Mouse (Mus musculus): ENCODE measurements at regions not wholly inside any gene's neighbourhood (a gene's known extent, or its start where the extent isn't known, plus 50 kb on each side); places are given as distances from the start of the nearest gene placed in this dataset.
"Not testable (repeated sequence)": the region's sequence is repeated elsewhere in the genome, so short reads cannot be mapped to it uniquely, and the experiment has no call there.

- DNase-seq, result not testable (repeated sequence)
Observed at GRCm38 (mm10) chr2:53632816-53633474, 441.4 kb downstream of the Arl6ip6 start.

- no peak for DNase-seq
Observed at GRCm38 (mm10) chr2:53668599-53669372, 416.6 kb downstream of the Rprm start.

GRCm38 (mm10) chr2:53680350-53681011, 404.9 kb downstream of the Rprm start:
- DNase-seq, result no peak

GRCm38 (mm10) chr2:53682599-53682998, 402.8 kb downstream of the Rprm start:
- no peak for DNase-seq

- no peak for DNase-seq
Observed at GRCm38 (mm10) chr2:53687281-53687680, 398.1 kb downstream of the Rprm start.

- no peak for DNase-seq
Observed at GRCm38 (mm10) chr2:53689223-53689880, 396.0 kb downstream of the Rprm start.

GRCm38 (mm10) chr2:53691580-53692118, 393.7 kb downstream of the Rprm start:
- DNase-seq, result no peak

GRCm38 (mm10) chr2:53711213-53711612, 374.1 kb downstream of the Rprm start:
- DNase-seq, result peak; percentile 5 to 38

- DNase-seq, result no peak
Observed at GRCm38 (mm10) chr2:53713106-53713640, 372.2 kb downstream of the Rprm start.

GRCm38 (mm10) chr2:53715017-53715416, 370.3 kb downstream of the Rprm start:
- no peak for DNase-seq

- DNase-seq, result no peak
Observed at GRCm38 (mm10) chr2:53723231-53723630, 362.1 kb downstream of the Rprm start.

GRCm38 (mm10) chr2:53728693-53729092, 356.7 kb downstream of the Rprm start:
- DNase-seq, result no peak

GRCm38 (mm10) chr2:53730451-53730850, 354.9 kb downstream of the Rprm start:
- no peak for DNase-seq

GRCm38 (mm10) chr2:53763486-53763885, 321.9 kb downstream of the Rprm start:
- no peak for DNase-seq

- not testable (repeated sequence) for DNase-seq
Observed at GRCm38 (mm10) chr2:53782035-53782434, 303.3 kb downstream of the Rprm start.

GRCm38 (mm10) chr2:53788599-53788998, 296.8 kb downstream of the Rprm start:
- not testable (repeated sequence) for DNase-seq

GRCm38 (mm10) chr2:53796605-53797004, 288.7 kb downstream of the Rprm start:
- DNase-seq, result no peak

GRCm38 (mm10) chr2:53803666-53804065, 281.7 kb downstream of the Rprm start:
- DNase-seq, result no peak

GRCm38 (mm10) chr2:53850815-53851528, 234.4 kb downstream of the Rprm start:
- DNase-seq, result peak in 1 of 2 experiments; percentile 1
